In the genomic region with DNA sequence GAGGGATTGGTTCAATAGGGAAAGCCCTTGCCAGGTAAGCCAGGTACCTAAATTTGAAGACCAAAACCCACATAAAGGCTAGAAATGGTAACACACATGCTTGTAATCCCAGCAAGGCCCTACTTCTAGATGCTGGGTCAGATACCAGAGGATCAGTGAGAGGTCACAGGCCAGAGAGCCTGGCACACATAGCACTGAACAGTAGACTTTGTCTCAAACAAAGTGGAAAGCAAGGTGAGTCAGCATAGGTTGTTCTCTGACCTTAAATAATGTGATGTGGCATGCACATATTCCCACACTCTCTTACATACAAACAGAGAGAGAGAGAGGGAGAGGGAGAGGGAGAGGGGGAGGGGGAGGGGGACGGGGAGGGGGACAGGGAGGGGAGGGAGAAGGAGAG, we compare ENCODE assay signal across 17 mouse cellular contexts.
"Had no signal": no experiment of that assay in that cellular context is flagged by ENCODE, and none has a peak within 500 bp of the region (broad histone marks: within the 10 kb centered on the region; RNA-seq: fewer than 3 reads in every experiment).

No protein-coding gene starts in this region.

- H3K9ac ChIP-seq: lung, embryonic 15.5 days; midbrain, embryonic 13.5 days; midbrain, embryonic 15.5 days; neural tube, embryonic 12.5 days; stomach, embryonic 15.5 days had no signal

- DNase-seq: lung, adult 2 months; lung, postnatal 14 days; lung, postnatal 36 days; right cerebral cortex, postnatal 14 days; thymus, adult 2 months; thymus, postnatal 25 days; thymus, postnatal 4 days had no signal

- H3K4me1 ChIP-seq: lung, embryonic 15.5 days; megakaryocyte, embryonic 14.5 days; midbrain, embryonic 13.5 days; midbrain, embryonic 15.5 days; neural tube, embryonic 12.5 days; stomach, embryonic 15.5 days had no signal

- H3K27ac ChIP-seq: lung, embryonic 15.5 days; macrophage; midbrain, embryonic 13.5 days; midbrain, embryonic 15.5 days; neural tube, embryonic 12.5 days; stomach, embryonic 15.5 days; stomach, postnatal 0 days had no signal

- H3K4me2 ChIP-seq: lung, embryonic 15.5 days; midbrain, embryonic 11.5 days; midbrain, embryonic 13.5 days; midbrain, embryonic 15.5 days; neural tube, embryonic 12.5 days; stomach, embryonic 15.5 days had no signal

- H3K36me3 ChIP-seq: lung, embryonic 15.5 days; midbrain, embryonic 13.5 days; midbrain, embryonic 15.5 days; neural tube, embryonic 12.5 days; stomach, embryonic 15.5 days had no signal

- H3K4me3 ChIP-seq: lung, embryonic 15.5 days; megakaryocyte, embryonic 14.5 days; midbrain, embryonic 13.5 days; midbrain, embryonic 15.5 days; neural tube, embryonic 12.5 days; stomach, embryonic 15.5 days had no signal

- ATAC-seq: lung, postnatal 0 days; midbrain, embryonic 13.5 days; midbrain, embryonic 15.5 days had no signal

- H3K9me3 ChIP-seq: lung, embryonic 15.5 days; megakaryocyte, embryonic 14.5 days; midbrain, embryonic 13.5 days; midbrain, embryonic 15.5 days; neural tube, embryonic 12.5 days; stomach, embryonic 15.5 days had no signal

- H3K27me3 ChIP-seq: lung, embryonic 15.5 days; megakaryocyte, embryonic 14.5 days; midbrain, embryonic 15.5 days; neural tube, embryonic 12.5 days; stomach, embryonic 15.5 days had no signal
